Mouse (Mus musculus): Measurements from ENCODE around the gene Ntm. TPM values are rescaled to one million over a fixed set of nuclear protein-coding genes. Genes with fewer than 3 reads are reported as not detected.

Gene Ntm
- polyA plus RNA-seq, 1 experiment from 2014 or later = 0.76 TPM

- no peaks in the 10 kb centered on the region for H3K9me3 ChIP-seq (ENCODE audit: low read length)
- no peaks in the 10 kb centered on the region for H3K27me3 ChIP-seq (replicated peaks; ENCODE audit: insufficient read depth, low read length)
- WGBS = 88% methylated on average over 4 of the region's 4 CpGs
- H3K9ac ChIP-seq (replicated peaks; ENCODE audit: low read depth) = no peak overlapping the region
- H3K4me3 ChIP-seq (ENCODE audit: low read depth, low read length) = no peak overlapping the region
- no peaks in the 10 kb centered on the region for H3K36me3 ChIP-seq (ENCODE audit: insufficient read depth, low read length)
- H3K4me1 ChIP-seq (ENCODE audit: insufficient read depth, low read depth, low read length) = 0 out of 2 replicates have a peak, but pooled peaks cover 3% of the 10 kb centered on the region
- ATAC-seq (no peak), DNase-seq (ENCODE audit: low spot score) (no peak)
- TF ChIP-seq CTCF (IDR thresholded peaks at IDR 0.05) = no peak
- no peak for TF ChIP-seq EP300 (IDR thresholded peaks at IDR 0.05)
- no peak overlapping the region for H3K27ac ChIP-seq (ENCODE audit: low read length)
- no peak overlapping the region for H3K4me2 ChIP-seq (replicated peaks; ENCODE audit: low read depth, low read length)
These were observed 569.8 kb downstream of the Ntm start for GRCm38 (mm10) chr9:29393136-29393535.

- 43% methylated on average over 11 of the region's 11 CpGs for WGBS
- Histone ChIP-seq H3K4me1 (ENCODE audit: insufficient read depth, low read depth, low read length) (0 out of 2 replicates have a peak, but pooled peaks cover 3% of the 10 kb centered on the region), H3K9ac (replicated peaks; ENCODE audit: low read depth) (no peak overlapping the region), H3K36me3 (ENCODE audit: insufficient read depth, low read length) (no peaks in the 10 kb centered on the region), H3K4me2 (replicated peaks; ENCODE audit: low read depth, low read length) (no peak overlapping the region), H3K27me3 (replicated peaks; ENCODE audit: insufficient read depth, low read length) (no peaks in the 10 kb centered on the region), H3K27ac (ENCODE audit: low read length) (no peak overlapping the region), H3K9me3 (ENCODE audit: low read length) (no peaks in the 10 kb centered on the region), H3K4me3 (ENCODE audit: low read depth, low read length) (no peak overlapping the region)
- no peak for ATAC-seq
- DNase-seq (ENCODE audit: low spot score) = no peak
- TF ChIP-seq EP300 (IDR thresholded peaks at IDR 0.05) = no peak
- TF ChIP-seq CTCF (IDR thresholded peaks at IDR 0.05) = no peak
These were observed 572.0 kb downstream of the Ntm start for GRCm38 (mm10) chr9:29390796-29391517.

- no peaks in the 10 kb centered on the region for H3K27me3 ChIP-seq (replicated peaks; ENCODE audit: insufficient read depth, low read length)
- H3K36me3 ChIP-seq (ENCODE audit: insufficient read depth, low read length) = no peaks in the 10 kb centered on the region
- H3K9ac ChIP-seq (replicated peaks; ENCODE audit: low read depth) = no peak overlapping the region
- no peak overlapping the region for H3K27ac ChIP-seq (ENCODE audit: low read length)
- no peak overlapping the region for H3K4me3 ChIP-seq (ENCODE audit: low read depth, low read length)
- WGBS = 57% methylated on average over 7 of the region's 7 CpGs
- H3K4me2 ChIP-seq (replicated peaks; ENCODE audit: low read depth, low read length) = no peak overlapping the region
- H3K4me1 ChIP-seq (ENCODE audit: insufficient read depth, low read depth, low read length) = 0 out of 2 replicates have a peak, but pooled peaks cover 3% of the 10 kb centered on the region
- H3K9me3 ChIP-seq (ENCODE audit: low read length) = no peaks in the 10 kb centered on the region
- TF ChIP-seq CTCF (IDR thresholded peaks at IDR 0.05) = no peak
- TF ChIP-seq EP300 (IDR thresholded peaks at IDR 0.05) = no peak
- DNase-seq (ENCODE audit: low spot score) = peak; percentile 31
- no peak for ATAC-seq
These were observed 573.7 kb downstream of the Ntm start for GRCm38 (mm10) chr9:29389224-29389623.

GRCm38 (mm10) chr9:29387136-29387535 is 575.8 kb downstream of the Ntm start:
- no peak for DNase-seq (ENCODE audit: low spot score)
- Histone ChIP-seq H3K9me3 (ENCODE audit: low read length) (no peaks in the 10 kb centered on the region), H3K4me3 (ENCODE audit: low read depth, low read length) (no peak overlapping the region), H3K27me3 (replicated peaks; ENCODE audit: insufficient read depth, low read length) (no peaks in the 10 kb centered on the region), H3K36me3 (ENCODE audit: insufficient read depth, low read length) (no peaks in the 10 kb centered on the region), H3K27ac (ENCODE audit: low read length) (no peak overlapping the region), H3K9ac (replicated peaks; ENCODE audit: low read depth) (no peak overlapping the region), H3K4me1 (ENCODE audit: insufficient read depth, low read depth, low read length) (0 out of 2 replicates have a peak, but pooled peaks cover 3% of the 10 kb centered on the region), H3K4me2 (replicated peaks; ENCODE audit: low read depth, low read length) (no peak overlapping the region)
- no peak for ATAC-seq
- no peak for TF ChIP-seq EP300 (IDR thresholded peaks at IDR 0.05)
- 48% methylated on average over 4 of the region's 4 CpGs for WGBS

- no peaks in the 10 kb centered on the region for H3K9me3 ChIP-seq (ENCODE audit: low read length)
- H3K36me3 ChIP-seq (ENCODE audit: insufficient read depth, low read length) = no peaks in the 10 kb centered on the region
- H3K27me3 ChIP-seq (replicated peaks; ENCODE audit: insufficient read depth, low read length) = no peaks in the 10 kb centered on the region
- no peak for DNase-seq (ENCODE audit: low spot score)
- ATAC-seq = no peak
- H3K4me1 ChIP-seq (ENCODE audit: insufficient read depth, low read depth, low read length) = no peaks in the 10 kb centered on the region
- 54% methylated on average over 12 of the region's 12 CpGs for WGBS
- no peak overlapping the region for H3K4me2 ChIP-seq (replicated peaks; ENCODE audit: low read depth, low read length)
- no peak overlapping the region for H3K27ac ChIP-seq (ENCODE audit: low read length)
- no peak overlapping the region for H3K9ac ChIP-seq (replicated peaks; ENCODE audit: low read depth)
- H3K4me3 ChIP-seq (ENCODE audit: low read depth, low read length) = no peak overlapping the region
- TF ChIP-seq EP300 (IDR thresholded peaks at IDR 0.05) (no peak), CTCF (IDR thresholded peaks at IDR 0.05) (no peak)
These were observed 585.6 kb downstream of the Ntm start for GRCm38 (mm10) chr9:29377172-29378002.

- Histone ChIP-seq H3K27me3 (replicated peaks; ENCODE audit: insufficient read depth, low read length) (no peaks in the 10 kb centered on the region), H3K4me3 (ENCODE audit: low read depth, low read length) (no peak overlapping the region), H3K4me2 (replicated peaks; ENCODE audit: low read depth, low read length) (no peak overlapping the region), H3K9ac (replicated peaks; ENCODE audit: low read depth) (no peak overlapping the region), H3K9me3 (ENCODE audit: low read length) (no peaks in the 10 kb centered on the region), H3K27ac (ENCODE audit: low read length) (no peak overlapping the region), H3K4me1 (ENCODE audit: insufficient read depth, low read depth, low read length) (no peaks in the 10 kb centered on the region), H3K36me3 (ENCODE audit: insufficient read depth, low read length) (no peaks in the 10 kb centered on the region)
- WGBS = 89% methylated on average over 3 of the region's 3 CpGs
- no peak for ATAC-seq
- TF ChIP-seq CTCF (IDR thresholded peaks at IDR 0.05) = no peak
- TF ChIP-seq EP300 (IDR thresholded peaks at IDR 0.05) = no peak
- DNase-seq (ENCODE audit: low spot score) = no peak
These were observed 591.6 kb downstream of the Ntm start for GRCm38 (mm10) chr9:29371341-29371740.
